Mouse (Mus musculus) ES-E14 (cell line): ENCODE measurements around the gene Mylip. TPM values are rescaled to one million over a fixed set of nuclear protein-coding genes. Genes with fewer than 3 reads are reported as not detected.

Source experiments
- DNase-seq: peaks from one replicate; pipeline ENCODE4 v3.0.0-alpha.2; 2013; ENCODE audit warnings: low read depth, low spot score
- H3K27ac ChIP-seq: 2 replicates; pipeline ENCODE4 v1.5.1; 2012; ENCODE audit warnings: low read depth, mild to moderate bottlenecking, low read length, moderate library complexity, mixed read lengths; ENCODE audit not compliant: poor library complexity, insufficient read depth, severe bottlenecking
- H3K36me3 ChIP-seq: 2 replicates; pipeline ENCODE4 v1.6.1; 2012; ENCODE audit warnings: mild to moderate bottlenecking, low read length, moderate library complexity, mixed read lengths; ENCODE audit not compliant: control insufficient read depth, poor library complexity, insufficient read depth, severe bottlenecking
- H3K4me1 ChIP-seq, 2 experiments: fragments of 150-350 bp in 1 of 2; sonication (generic) in 1 of 2; 2 replicates each; pipeline ENCODE4 v1.6.1; 2012; ENCODE audit warnings: low read length in 2 of 2, mild to moderate bottlenecking in 1 of 2, mixed read lengths in 1 of 2; ENCODE audit not compliant: control insufficient read depth in 2 of 2, insufficient read depth in 2 of 2, poor library complexity in 1 of 2
- H3K4me3 ChIP-seq, 2 experiments: fragments of 150-350 bp in 1 of 2; sonication (generic) in 1 of 2; 2 replicates each; pipeline ENCODE4 v1.5.1; 2012; ENCODE audit warnings: low read length in 2 of 2, low read depth in 1 of 2, mild to moderate bottlenecking in 1 of 2, mixed read lengths in 1 of 2; ENCODE audit not compliant: insufficient read depth in 1 of 2, poor library complexity in 1 of 2, severe bottlenecking in 1 of 2
- H3K9ac ChIP-seq: 2 replicates; pipeline ENCODE4 v1.6.1; 2012; ENCODE audit warnings: low read depth, mild to moderate bottlenecking, low read length, mixed read lengths; ENCODE audit not compliant: poor library complexity, insufficient read depth, severe bottlenecking
- H3K9me3 ChIP-seq: fragments of 150-350 bp; sonication (generic); 2 replicates; pipeline ENCODE4 v1.6.1; 2012; ENCODE audit warnings: low read depth, mild to moderate bottlenecking, low read length; ENCODE audit not compliant: control insufficient read depth, insufficient read depth
- CHD2 ChIP-seq: IDR thresholded peaks from 2 replicates; pipeline ENCODE4 v1.6.1; 2014; ENCODE audit warnings: mild to moderate bottlenecking, low read depth, low read length, inconsistent platforms
- HCFC1 ChIP-seq: IDR thresholded peaks from 2 replicates; pipeline ENCODE4 v1.6.1; 2012; ENCODE audit warnings: low read length, inconsistent platforms, borderline replicate concordance; ENCODE audit not compliant: insufficient read depth
- MAFK ChIP-seq: IDR thresholded peaks from 2 replicates; pipeline ENCODE4 v1.6.1; 2014; ENCODE audit warnings: mild to moderate bottlenecking, low read depth, low read length, inconsistent platforms; ENCODE audit not compliant: insufficient read depth
- ZC3H11A ChIP-seq: IDR thresholded peaks from 2 replicates; pipeline ENCODE4 v1.6.1; 2012; ENCODE audit warnings: low read depth, mild to moderate bottlenecking, inconsistent platforms, low read length, borderline replicate concordance
- ZNF384 ChIP-seq: IDR thresholded peaks from 2 replicates; pipeline ENCODE4 v1.6.1; 2012; ENCODE audit warnings: low read depth, low read length, inconsistent platforms
- in situ Hi-C, 2 experiments: fragments of 600-800 bp; cut with MboI; formaldehyde crosslinking; loops; one replicate each; pipeline ENCODE4 v1.15.1; 2025; ENCODE audit warnings: low sequenced_read_pairs in 2 of 2, inconsistent platforms in 1 of 2; ENCODE audit not compliant: unreplicated experiment in 2 of 2
- total RNA-seq: library from RNA; depleted of rRNA; stranded (reverse); fragments of 300-350 nt; gene quantifications from 2 replicates; pipeline ENCODE4 v1.2.3, GENCODE M21; 2012

Mylip gene
- total RNA-seq, 1 experiment, result 2.2 TPM

- peak; percentile 12 for DNase-seq
- Histone ChIP-seq H3K4me3 (no peak overlapping the region), H3K4me1 (peaks cover 2 to 4% of the 10 kb centered on the region in 2 experiments; a peak in 2 of 4 replicates), H3K36me3 (no peaks in the 10 kb centered on the region), H3K27ac (no peak overlapping the region), H3K9ac (no peak overlapping the region), H3K9me3 (no peaks in the 10 kb centered on the region)
- no peak for TF ChIP-seq ZNF384
- no peak for TF ChIP-seq HCFC1
- no peak for TF ChIP-seq ZC3H11A
- no peak for TF ChIP-seq MAFK
- no peak for TF ChIP-seq CHD2
- in situ Hi-C loops, result no loop called here
Observed at GRCm38 (mm10) chr13:45345471-45346159, 43.9 kb upstream of the Mylip start.

- in situ Hi-C loops, result no loop called here
- H3K27ac ChIP-seq, result no peak overlapping the region
- H3K9ac ChIP-seq, result no peak overlapping the region
- no peaks in the 10 kb centered on the region for H3K36me3 ChIP-seq
- no peaks in the 10 kb centered on the region for H3K4me1 ChIP-seq
- TF ChIP-seq ZC3H11A (no peak), HCFC1 (no peak), MAFK (no peak), CHD2 (no peak), ZNF384 (no peak)
- H3K9me3 ChIP-seq, result no peaks in the 10 kb centered on the region
- H3K4me3 ChIP-seq, result no peak overlapping the region
- DNase-seq, result no peak
Observed at GRCm38 (mm10) chr13:45351483-45351882, 38.1 kb upstream of the Mylip start.

DNA sequence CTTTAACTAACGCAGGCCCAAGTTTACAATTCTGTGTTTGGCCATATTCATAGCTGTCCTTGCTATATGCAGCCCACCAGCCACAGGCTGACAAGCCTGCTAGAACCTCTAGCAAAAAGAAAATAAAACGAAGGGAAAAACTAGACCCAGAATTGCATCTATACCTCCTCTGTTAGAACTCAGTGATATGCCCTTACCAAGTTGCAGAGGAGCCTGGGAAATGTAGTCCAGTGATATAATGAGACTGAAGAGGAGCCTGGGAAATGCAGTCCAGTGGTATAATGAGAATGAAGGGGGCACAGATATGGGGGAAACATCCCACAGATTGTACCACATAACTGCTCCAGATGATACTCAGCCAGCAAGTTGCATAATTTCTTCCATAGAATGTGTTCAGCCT is 34.7 kb upstream of the Mylip start:
- Histone ChIP-seq H3K4me1 (no peaks in the 10 kb centered on the region), H3K9ac (no peak overlapping the region), H3K27ac (no peak overlapping the region), H3K36me3 (no peaks in the 10 kb centered on the region), H3K9me3 (no peaks in the 10 kb centered on the region), H3K4me3 (no peak overlapping the region)
- TF ChIP-seq ZNF384 (no peak), HCFC1 (peak; percentile 93)
- in situ Hi-C loops, result no loop called here
- DNase-seq, result peak; percentile 38

DNA sequence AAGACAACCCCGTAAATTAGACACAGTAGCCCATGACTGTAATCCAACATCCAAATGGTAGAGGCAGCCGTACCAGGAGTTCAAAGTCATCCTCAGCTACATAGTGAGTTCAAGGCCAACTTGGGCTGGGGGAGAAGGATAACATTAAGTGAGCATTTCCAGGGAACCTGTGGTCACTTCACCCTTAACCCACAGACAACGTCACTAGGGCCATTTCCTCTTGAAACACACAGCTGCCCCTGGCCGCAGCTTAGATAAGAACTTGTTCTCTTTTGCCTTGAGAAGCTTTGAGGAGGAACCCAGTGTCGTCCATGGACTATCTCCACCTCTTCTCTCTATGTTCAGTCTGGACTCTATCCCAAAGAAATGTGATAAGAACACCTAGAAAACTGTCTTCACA is 31.3 kb upstream of the Mylip start:
- no peak for DNase-seq
- H3K4me3 ChIP-seq, result no peak overlapping the region
- H3K9me3 ChIP-seq, result no peaks in the 10 kb centered on the region
- H3K36me3 ChIP-seq, result no peaks in the 10 kb centered on the region
- no peak overlapping the region for H3K27ac ChIP-seq
- in situ Hi-C loops, result no loop called here
- no peaks in the 10 kb centered on the region for H3K4me1 ChIP-seq
- TF ChIP-seq ZC3H11A (no peak), CHD2 (no peak), MAFK (no peak), HCFC1 (no peak), ZNF384 (no peak)
- no peak overlapping the region for H3K9ac ChIP-seq
